In the genomic region with DNA sequence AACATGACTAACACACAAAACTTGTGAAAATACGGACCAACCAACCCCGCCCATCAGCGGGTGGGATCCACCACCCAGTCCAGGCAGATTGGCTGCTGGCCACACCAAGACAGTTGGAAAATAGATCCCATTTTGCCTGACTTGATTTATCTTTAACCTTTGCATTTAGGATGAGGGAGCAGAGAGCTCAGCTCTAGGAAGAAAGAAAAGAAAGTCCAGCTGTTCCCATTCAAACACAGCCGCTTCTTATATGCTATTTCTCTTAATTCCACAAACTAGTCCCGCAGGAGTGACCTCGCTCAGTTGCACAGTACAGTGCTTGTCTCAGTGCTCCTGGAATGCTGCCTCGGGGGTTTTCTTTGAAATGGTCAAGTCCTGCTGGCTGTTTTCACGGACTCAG, we compare ENCODE assay signal across 9 mouse cellular contexts.
DNase-seq lines count a peak whose midpoint lies in the region.
"Had no signal": no experiment of that assay in that cellular context is flagged by ENCODE, and none has a peak within 500 bp of the region (broad histone marks: within the 10 kb centered on the region; RNA-seq: fewer than 3 reads in every experiment).

No protein-coding gene starts in this region.

- intact Hi-C loops in heart, postnatal 36 days (cut with DNase I): no loop called here

- DNase-seq in adrenal gland, adult 2 months: peak; percentile 76
- DNase-seq in adrenal gland, postnatal 4 days (ENCODE audit: low spot score in 2 of 2): no peak
- peak; percentile 56 for DNase-seq in adrenal gland, postnatal 10 days
- DNase-seq in heart, postnatal 36 days: peak; percentile 30 to 40
- DNase-seq in lung, postnatal 36 days: peak; percentile 30
- no peak for DNase-seq in layer of hippocampus, postnatal 14 days (ENCODE audit: low spot score in 2 of 2)
- DNase-seq in c-Kit-positive CD71-positive TER-119-positive erythroid progenitor cells, embryonic 14.5 days (ENCODE audit: low spot score): no peak
- DNase-seq in frontal cortex, adult 2 months (ENCODE audit: extremely low spot score in 1 of 2, low spot score in 1 of 2): no peak
- DNase-seq: thymus, postnatal 36 days had no signal

Comparison
In these comparisons a context has a peak if more than half of its experiments do, and no peak if none do; other contexts are left out.
1. DNase-seq: peak in adrenal gland, adult 2 months (single experiment), adrenal gland, postnatal 10 days (single experiment), heart, postnatal 36 days (2 of 2) and lung, postnatal 36 days (single experiment); none in adrenal gland, postnatal 4 days (0 of 2), layer of hippocampus, postnatal 14 days (0 of 2), c-Kit-positive CD71-positive TER-119-positive erythroid progenitor cells, embryonic 14.5 days (single experiment) and frontal cortex, adult 2 months (0 of 2).